Mouse (Mus musculus) lung, adult 2 months (tissue): ENCODE measurements around the gene Rftn2.

ENCODE experiments used
- CTCF ChIP-seq: fragments of 200-500 bp; IDR thresholded peaks from 2 replicates; pipeline ENCODE4 v1.5.1; 2011; ENCODE audit warnings: mild to moderate bottlenecking, low read length, control low read depth; ENCODE audit not compliant: insufficient read depth
- POLR2A ChIP-seq: fragments of 200-500 bp; IDR thresholded peaks from 2 replicates; pipeline ENCODE4 v1.6.1; 2011; ENCODE audit warnings: low read depth, mild to moderate bottlenecking, control low read depth, low read length, borderline replicate concordance; ENCODE audit errors: extremely low read depth

DNA sequence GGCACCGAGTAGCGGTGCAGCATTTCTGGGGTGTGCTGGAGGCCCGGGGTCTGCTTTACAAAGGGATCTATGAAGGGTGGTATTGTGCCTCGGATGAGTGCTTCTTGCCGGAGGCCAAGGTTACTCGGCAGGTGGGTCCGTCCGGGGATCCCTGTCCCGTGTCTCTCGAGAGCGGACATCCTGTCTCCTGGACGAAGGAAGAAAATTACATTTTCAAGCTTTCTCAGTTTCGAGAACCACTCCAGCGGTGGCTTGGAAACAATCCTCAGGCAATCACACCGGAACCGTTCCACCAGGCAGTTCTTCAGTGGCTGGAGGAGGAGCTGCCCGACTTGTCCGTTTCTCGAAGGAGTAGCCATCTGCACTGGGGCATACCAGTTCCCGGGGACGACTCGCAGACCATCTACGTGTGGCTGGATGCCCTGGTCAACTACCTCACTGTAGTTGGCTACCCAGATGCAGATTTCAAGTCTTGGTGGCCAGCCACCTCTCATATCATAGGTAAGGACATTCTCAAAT, 11.1 kb upstream of the Rftn2 start:
- TF ChIP-seq CTCF = no peak
- TF ChIP-seq POLR2A = no peak
